Mouse (Mus musculus): ENCODE measurements around the gene Krt18. TPM values are rescaled to one million over a fixed set of nuclear protein-coding genes. Genes with fewer than 3 reads are reported as not detected.
A peak's percentile ranks its signal among the peaks of the same experiment; 100 is the strongest.

Krt18 gene
- polyA plus RNA-seq, 1 experiment from 2014 or later = 22.7 TPM

DNA sequence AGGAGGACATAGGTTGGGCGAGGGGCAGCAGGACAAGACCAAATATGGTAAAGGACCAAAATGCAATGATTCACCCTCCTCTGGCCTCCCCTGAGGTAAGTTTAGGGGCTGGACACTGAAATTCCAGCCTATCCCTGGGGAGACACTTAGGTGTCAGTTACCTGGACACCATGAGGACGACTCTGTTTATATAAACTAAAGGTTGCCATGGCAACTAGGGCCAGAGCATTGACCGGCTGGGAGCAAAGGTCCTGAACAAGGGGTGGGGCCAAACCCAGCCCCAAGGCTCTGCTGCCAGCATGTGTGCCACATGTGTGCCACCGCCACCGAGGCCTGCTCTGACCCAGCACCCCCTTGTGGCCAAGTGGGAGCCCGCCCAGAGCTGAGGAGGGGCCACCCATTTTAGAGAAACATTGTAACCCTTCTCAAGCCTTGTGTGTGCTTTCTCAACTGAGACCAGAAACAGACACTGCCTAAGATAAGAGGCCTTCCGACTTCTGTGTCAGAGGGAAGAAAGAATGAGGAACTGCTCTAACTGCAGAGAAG lies 10.0 kb upstream of the Krt18 start:
- Histone ChIP-seq H3K4me1 (replicated peaks; ENCODE audit: control insufficient read depth, insufficient read depth, low read length) (peaks cover 3% of the 10 kb centered on the region; the same call in 1 of the 2 replicates), H3K4me2 (replicated peaks; ENCODE audit: low read depth, low read length) (no peak overlapping the region), H3K27me3 (ENCODE audit: control insufficient read depth, insufficient read depth, low read length) (no peaks in the 10 kb centered on the region), H3K27ac (ENCODE audit: low read depth, low read length) (no peak overlapping the region), H3K36me3 (ENCODE audit: control insufficient read depth, insufficient read depth, low read length) (no peaks in the 10 kb centered on the region), H3K9me3 (ENCODE audit: control insufficient read depth, low read length) (no peaks in the 10 kb centered on the region), H3K9ac (ENCODE audit: low read depth, low read length) (no peak overlapping the region), H3K4me3 (ENCODE audit: low read depth, low read length) (no peak overlapping the region)
- WGBS = 30% methylated on average over 7 of the region's 7 CpGs
- no peak for ATAC-seq (ENCODE audit: low FRiP score)
- no peak for DNase-seq (ENCODE audit: low spot score)

DNA sequence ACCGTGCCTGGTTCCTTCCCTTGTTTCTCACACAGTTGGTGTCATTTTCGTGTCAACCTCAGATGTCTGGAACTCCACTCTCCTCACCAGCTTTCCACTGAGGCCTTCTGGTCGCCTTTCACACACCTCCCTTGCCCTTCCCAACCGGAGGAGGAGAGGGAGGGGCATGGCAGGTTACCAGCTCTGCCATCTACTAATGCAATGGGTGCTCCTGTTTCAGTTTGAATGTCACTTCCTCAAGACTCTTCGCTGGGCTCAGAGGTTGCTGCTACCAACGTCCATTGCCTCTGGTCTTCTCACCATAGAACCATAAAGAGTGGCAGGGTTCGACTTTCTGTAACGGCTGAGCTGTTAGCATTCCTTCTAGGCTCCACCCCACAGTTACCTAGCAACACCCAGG lies 5.5 kb upstream of the Krt18 start:
- H3K9me3 ChIP-seq (ENCODE audit: control insufficient read depth, low read length) = no peaks in the 10 kb centered on the region
- 35% methylated on average over 8 of the region's 8 CpGs for WGBS
- DNase-seq (ENCODE audit: low spot score) = no peak
- H3K27ac ChIP-seq (ENCODE audit: low read depth, low read length) = no peak overlapping the region
- no peak for ATAC-seq (ENCODE audit: low FRiP score)
- H3K4me3 ChIP-seq (ENCODE audit: low read depth, low read length) = no peak overlapping the region
- H3K27me3 ChIP-seq (ENCODE audit: control insufficient read depth, insufficient read depth, low read length) = peaks cover 13% of the 10 kb centered on the region
- H3K4me2 ChIP-seq (replicated peaks; ENCODE audit: low read depth, low read length) = no peak overlapping the region
- H3K9ac ChIP-seq (ENCODE audit: low read depth, low read length) = no peak overlapping the region
- no peaks in the 10 kb centered on the region for H3K4me1 ChIP-seq (replicated peaks; ENCODE audit: control insufficient read depth, insufficient read depth, low read length)
- H3K36me3 ChIP-seq (ENCODE audit: control insufficient read depth, insufficient read depth, low read length) = no peaks in the 10 kb centered on the region

DNA sequence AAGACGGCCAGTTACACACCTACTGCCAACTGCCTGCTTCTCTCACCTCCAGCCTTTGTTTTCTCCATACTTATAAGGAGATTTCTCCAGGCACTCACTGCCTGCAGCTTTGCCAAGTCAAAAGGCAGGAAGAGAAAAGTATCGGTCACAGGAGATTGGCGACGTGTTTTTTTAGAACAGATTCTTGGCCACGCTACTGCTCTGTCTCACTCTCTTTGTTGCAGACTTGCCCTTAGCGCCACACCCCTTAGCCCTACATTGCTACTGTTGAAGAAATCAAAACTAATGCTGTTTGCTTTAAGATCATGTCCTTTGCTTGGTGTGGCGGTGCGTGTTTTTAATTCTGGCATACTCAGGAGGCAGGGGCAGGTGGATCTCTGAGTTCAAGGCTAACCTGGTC lies 4.1 kb upstream of the Krt18 start:
- H3K4me1 ChIP-seq (replicated peaks; ENCODE audit: control insufficient read depth, insufficient read depth, low read length) = no peaks in the 10 kb centered on the region
- H3K9me3 ChIP-seq (ENCODE audit: control insufficient read depth, low read length) = no peaks in the 10 kb centered on the region
- H3K27me3 ChIP-seq (ENCODE audit: control insufficient read depth, insufficient read depth, low read length) = peaks cover 24% of the 10 kb centered on the region
- 80% methylated on average over 8 of the region's 8 CpGs for WGBS
- ATAC-seq (ENCODE audit: low FRiP score) = no peak
- H3K4me2 ChIP-seq (replicated peaks; ENCODE audit: low read depth, low read length) = no peak overlapping the region
- H3K4me3 ChIP-seq (ENCODE audit: low read depth, low read length) = no peak overlapping the region
- H3K9ac ChIP-seq (ENCODE audit: low read depth, low read length) = no peak overlapping the region
- no peak overlapping the region for H3K27ac ChIP-seq (ENCODE audit: low read depth, low read length)
- no peaks in the 10 kb centered on the region for H3K36me3 ChIP-seq (ENCODE audit: control insufficient read depth, insufficient read depth, low read length)
- no peak for DNase-seq (ENCODE audit: low spot score)

DNA sequence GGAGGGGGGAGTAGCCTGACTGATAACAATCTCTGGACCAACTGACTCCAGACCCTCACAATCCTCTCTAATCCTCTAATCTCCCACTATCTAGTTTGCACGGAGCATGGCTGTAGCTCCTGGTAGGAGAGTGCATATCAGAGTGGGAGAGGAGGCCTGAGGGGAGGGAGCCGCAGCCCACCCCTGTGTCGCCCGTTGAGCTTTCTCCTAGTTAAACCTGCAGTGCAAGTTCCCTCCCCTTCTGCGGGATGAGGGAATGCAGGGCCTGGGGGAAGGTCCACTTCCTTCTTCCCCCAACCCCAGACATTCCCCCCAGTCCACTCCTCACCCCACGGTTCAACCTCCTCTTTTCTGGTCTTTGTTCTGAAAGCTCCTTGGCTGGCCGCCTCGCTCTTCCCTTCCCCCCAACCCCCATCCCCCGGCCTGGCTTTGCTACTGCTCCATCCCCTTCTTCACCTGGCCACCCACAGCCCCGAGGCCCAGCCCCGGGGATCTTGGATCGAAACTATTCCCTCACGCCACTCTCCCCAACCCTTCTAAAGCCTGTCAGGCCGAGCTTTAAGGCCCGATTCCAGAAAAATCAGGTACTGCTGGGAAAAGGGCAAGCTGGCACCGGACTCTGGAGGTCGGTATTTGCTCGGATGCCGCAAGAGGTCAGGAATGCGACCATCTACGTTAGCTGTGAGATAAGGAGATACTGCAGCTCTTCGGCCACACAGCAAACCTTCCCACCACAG lies 2.7 kb upstream of the Krt18 start:
- DNase-seq (ENCODE audit: low spot score) (peak; percentile 41), ATAC-seq (ENCODE audit: low FRiP score) (no peak)
- Histone ChIP-seq H3K36me3 (ENCODE audit: control insufficient read depth, insufficient read depth, low read length) (no peaks in the 10 kb centered on the region), H3K9me3 (ENCODE audit: control insufficient read depth, low read length) (no peaks in the 10 kb centered on the region), H3K4me3 (ENCODE audit: low read depth, low read length) (no peak overlapping the region), H3K9ac (ENCODE audit: low read depth, low read length) (no peak overlapping the region), H3K4me1 (replicated peaks; ENCODE audit: control insufficient read depth, insufficient read depth, low read length) (no peaks in the 10 kb centered on the region), H3K27me3 (ENCODE audit: control insufficient read depth, insufficient read depth, low read length) (peaks cover 26% of the 10 kb centered on the region), H3K4me2 (replicated peaks; ENCODE audit: low read depth, low read length) (no peak overlapping the region), H3K27ac (ENCODE audit: low read depth, low read length) (no peak overlapping the region)
- WGBS = 3% methylated on average over 22 of the region's 22 CpGs

DNA sequence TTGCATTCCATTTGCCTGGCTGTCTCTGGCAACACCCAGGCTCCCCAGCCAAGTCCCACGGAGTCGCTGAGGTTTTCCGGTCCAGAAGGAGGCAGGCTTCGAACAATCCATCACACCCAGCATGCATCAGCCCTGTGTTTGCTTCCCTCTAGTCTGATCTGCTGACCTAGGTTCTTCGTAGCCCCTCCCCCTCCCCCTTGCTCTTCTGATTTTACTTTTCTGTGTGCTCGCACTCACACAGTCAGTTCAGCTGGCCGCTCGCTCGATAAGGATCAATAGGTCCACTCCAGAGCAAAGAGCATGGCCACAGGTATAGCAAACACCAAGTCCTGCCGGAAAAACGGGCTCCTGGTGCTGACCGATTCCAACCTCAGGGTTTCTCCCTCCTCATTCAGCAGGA lies 1.6 kb upstream of the Krt18 start:
- Histone ChIP-seq H3K4me3 (ENCODE audit: low read depth, low read length) (no peak overlapping the region), H3K36me3 (ENCODE audit: control insufficient read depth, insufficient read depth, low read length) (no peaks in the 10 kb centered on the region), H3K4me2 (replicated peaks; ENCODE audit: low read depth, low read length) (peak overlapping the region; percentile 17; the same call in 1 of the 2 replicates), H3K9ac (ENCODE audit: low read depth, low read length) (no peak overlapping the region), H3K27me3 (ENCODE audit: control insufficient read depth, insufficient read depth, low read length) (peaks cover 26% of the 10 kb centered on the region), H3K4me1 (replicated peaks; ENCODE audit: control insufficient read depth, insufficient read depth, low read length) (no peaks in the 10 kb centered on the region), H3K27ac (ENCODE audit: low read depth, low read length) (no peak overlapping the region), H3K9me3 (ENCODE audit: control insufficient read depth, low read length) (no peaks in the 10 kb centered on the region)
- ATAC-seq (ENCODE audit: low FRiP score) (no peak), DNase-seq (ENCODE audit: low spot score) (peak; percentile 47)
- WGBS = 6% methylated on average over 12 of the region's 12 CpGs

DNA sequence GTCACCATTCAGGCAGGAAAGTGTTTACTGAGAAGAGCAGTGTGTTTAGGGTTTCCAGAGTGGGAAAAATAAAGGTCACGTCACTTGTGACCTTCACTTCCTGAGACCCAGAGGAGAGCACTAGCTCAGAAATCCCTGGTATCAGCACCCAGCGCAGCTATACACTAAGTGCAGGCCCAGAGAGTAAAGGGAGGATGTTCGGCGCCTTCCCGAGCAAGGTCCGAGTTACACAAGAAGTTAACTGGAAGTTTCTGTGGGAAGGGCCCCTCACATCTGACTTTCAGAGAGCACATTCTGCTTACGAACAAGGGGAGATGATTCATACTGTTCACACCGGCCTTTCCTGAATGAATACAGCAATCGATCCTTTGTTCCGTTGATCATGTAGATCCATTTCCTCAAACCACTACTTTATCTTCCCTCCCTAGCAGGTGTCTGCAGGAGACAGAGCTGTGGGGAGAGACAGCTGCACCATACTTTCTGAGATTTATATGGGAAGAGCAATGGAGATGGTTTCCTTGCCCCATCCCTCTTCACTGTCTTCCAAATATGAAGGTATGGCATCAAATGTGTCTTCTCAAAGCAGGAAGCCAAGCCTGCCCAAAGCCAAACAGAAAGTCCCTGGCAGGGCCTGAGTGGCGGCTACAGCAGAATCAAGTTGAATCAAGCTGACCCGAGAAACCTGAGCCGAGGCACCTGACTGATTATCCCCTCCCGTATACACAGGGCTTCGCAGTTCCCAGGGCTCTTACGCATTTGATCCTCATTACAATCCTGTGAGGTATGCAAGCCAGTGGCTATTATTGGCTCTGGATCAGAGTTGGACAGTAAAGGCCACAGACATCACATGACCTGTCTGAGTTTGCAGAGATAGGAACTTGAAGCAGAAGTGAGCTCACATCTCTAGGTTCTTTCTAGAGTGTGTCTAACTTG lies 6.4 kb downstream of the Krt18 start:
- 74% methylated on average over 16 of the region's 16 CpGs for WGBS
- ATAC-seq (ENCODE audit: low FRiP score) = no peak

DNA sequence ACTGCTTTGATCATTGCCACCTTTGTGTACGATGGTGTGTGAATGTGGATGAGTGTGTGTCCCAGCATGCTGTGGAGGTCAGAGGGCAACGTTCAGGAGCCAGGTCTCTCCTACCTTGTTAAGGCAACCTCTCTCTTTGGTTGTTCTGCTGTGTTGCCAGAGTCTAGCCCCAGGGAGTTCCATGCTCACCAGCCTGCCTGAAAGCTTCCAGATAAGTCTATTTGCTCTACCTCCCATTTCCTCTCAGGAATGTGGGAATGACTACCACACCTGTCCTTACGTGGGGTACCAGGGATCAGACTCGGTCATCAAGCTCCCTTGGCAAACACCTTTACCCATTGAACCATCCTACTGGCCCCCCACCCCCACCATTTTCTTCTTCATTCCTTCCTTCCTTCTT lies 12.3 kb downstream of the Krt18 start:
- no peak overlapping the region for H3K4me3 ChIP-seq (ENCODE audit: low read depth, low read length)
- H3K4me2 ChIP-seq (replicated peaks; ENCODE audit: low read depth, low read length) = no peak overlapping the region
- H3K9me3 ChIP-seq (ENCODE audit: control insufficient read depth, low read length) = no peaks in the 10 kb centered on the region
- no peaks in the 10 kb centered on the region for H3K36me3 ChIP-seq (ENCODE audit: control insufficient read depth, insufficient read depth, low read length)
- no peak overlapping the region for H3K27ac ChIP-seq (ENCODE audit: low read depth, low read length)
- H3K4me1 ChIP-seq (replicated peaks; ENCODE audit: control insufficient read depth, insufficient read depth, low read length) = no peaks in the 10 kb centered on the region
- DNase-seq (ENCODE audit: low spot score) = no peak
- no peak for ATAC-seq (ENCODE audit: low FRiP score)
- no peaks in the 10 kb centered on the region for H3K27me3 ChIP-seq (ENCODE audit: control insufficient read depth, insufficient read depth, low read length)
- 82% methylated on average over 4 of the region's 4 CpGs for WGBS
- no peak overlapping the region for H3K9ac ChIP-seq (ENCODE audit: low read depth, low read length)

More for the DNA sequence above, 6.4 kb downstream of the Krt18 start:
- Histone ChIP-seq H3K27me3 (ENCODE audit: control insufficient read depth, insufficient read depth, low read length) (0 out of 2 replicates have a peak, but pooled peaks cover 2% of the 10 kb centered on the region), H3K36me3 (ENCODE audit: control insufficient read depth, insufficient read depth, low read length) (no peaks in the 10 kb centered on the region), H3K9me3 (ENCODE audit: control insufficient read depth, low read length) (no peaks in the 10 kb centered on the region), H3K4me2 (replicated peaks; ENCODE audit: low read depth, low read length) (no peak overlapping the region), H3K27ac (ENCODE audit: low read depth, low read length) (no peak overlapping the region), H3K4me1 (replicated peaks; ENCODE audit: control insufficient read depth, insufficient read depth, low read length) (no peaks in the 10 kb centered on the region), H3K4me3 (ENCODE audit: low read depth, low read length) (no peak overlapping the region), H3K9ac (ENCODE audit: low read depth, low read length) (no peak overlapping the region)
- DNase-seq (ENCODE audit: low spot score) = no peak

DNA sequence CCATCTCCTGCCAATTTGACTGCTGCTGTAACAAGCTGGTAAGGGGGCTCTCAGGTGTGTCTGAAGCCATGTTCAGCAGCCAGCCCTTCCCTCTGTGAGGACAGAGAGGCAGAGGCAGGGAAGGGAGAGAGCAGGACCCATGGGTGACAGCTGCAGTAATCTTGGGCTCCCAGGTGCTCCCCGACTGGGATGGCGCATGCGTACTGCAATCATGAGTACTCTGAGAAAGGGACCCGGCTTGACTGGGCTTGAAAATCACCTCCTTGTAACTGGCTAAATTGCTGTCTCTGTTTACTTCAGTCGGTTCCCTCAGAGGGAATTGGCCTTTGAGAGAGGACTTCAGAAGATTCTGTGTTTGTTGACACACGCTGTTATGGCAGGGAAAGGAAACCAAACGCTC lies 14.0 kb downstream of the Krt18 start:
- ATAC-seq (ENCODE audit: low FRiP score) (no peak), DNase-seq (ENCODE audit: low spot score) (no peak)
- Histone ChIP-seq H3K4me3 (ENCODE audit: low read depth, low read length) (no peak overlapping the region), H3K4me1 (replicated peaks; ENCODE audit: control insufficient read depth, insufficient read depth, low read length) (no peaks in the 10 kb centered on the region), H3K27me3 (ENCODE audit: control insufficient read depth, insufficient read depth, low read length) (no peaks in the 10 kb centered on the region), H3K4me2 (replicated peaks; ENCODE audit: low read depth, low read length) (no peak overlapping the region), H3K27ac (ENCODE audit: low read depth, low read length) (no peak overlapping the region), H3K9ac (ENCODE audit: low read depth, low read length) (no peak overlapping the region), H3K36me3 (ENCODE audit: control insufficient read depth, insufficient read depth, low read length) (no peaks in the 10 kb centered on the region), H3K9me3 (ENCODE audit: control insufficient read depth, low read length) (no peaks in the 10 kb centered on the region)
- WGBS = 71% methylated on average over 7 of the region's 7 CpGs
